Mouse (Mus musculus) cerebral cortex, adult 2 months (tissue): ENCODE data around the gene Agr3.

Experiments used
- WGBS: fragments of 180-500 bp; shearing (Covaris S2); methylation state at CpG from one replicate; pipeline ENCODE4 v1.1.7; 2018; 5-methylcytosine and 5-hydroxymethylcytosine counted together

Agr3 gene

GRCm38 (mm10) chr12:35992711-35993110 is 67.3 kb downstream of the Agr3 start, which contains the start of gene Agr2:
TSS of gene Agr2 (plus strand) at chr12:35992907.
- 67% methylated on average over 9 of the region's 9 CpGs for WGBS

DNA sequence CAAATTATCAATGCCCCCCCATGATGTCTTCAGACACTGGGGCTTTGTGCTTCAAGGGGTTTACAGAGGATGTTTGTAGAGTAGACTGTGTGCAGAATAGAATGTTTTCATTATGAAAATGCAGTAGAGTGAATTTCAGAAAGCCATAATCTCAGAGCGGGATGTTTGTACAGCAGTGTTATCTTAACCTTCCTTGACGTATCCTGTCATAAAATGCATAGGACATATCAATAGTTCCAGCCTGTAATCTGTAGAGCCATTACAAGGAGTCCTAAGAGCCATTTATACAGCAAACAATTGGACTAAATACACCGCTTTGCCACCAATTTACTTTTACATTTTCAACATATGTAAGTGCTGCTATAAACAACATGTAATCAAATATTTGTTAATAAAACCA is 68.2 kb downstream of the Agr3 start:
- whole genome bisulfite sequencing, result 76% methylated on average over 3 of the region's 3 CpGs

DNA sequence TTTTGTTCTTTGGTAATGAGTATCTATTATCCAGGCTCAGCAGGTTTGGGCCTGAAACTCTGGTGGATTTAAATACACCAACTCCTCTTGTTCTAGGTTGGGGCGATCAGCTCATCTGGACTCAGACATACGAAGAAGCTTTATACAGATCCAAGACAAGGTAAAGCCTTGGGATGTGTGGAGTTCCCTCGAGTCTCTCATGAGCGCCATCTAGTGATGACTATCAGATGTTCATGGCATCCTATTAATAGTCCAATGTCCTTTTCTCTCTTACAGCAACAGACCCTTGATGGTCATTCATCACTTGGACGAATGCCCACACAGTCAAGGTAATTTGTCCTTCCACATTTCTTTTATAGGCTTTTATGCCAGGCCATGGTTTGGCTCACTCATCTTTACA is 70.4 kb downstream of the Agr3 start:
- 35% methylated on average over 5 of the region's 5 CpGs for WGBS
